ENCODE assay signal across 17 mouse cellular contexts in genomic region chr10:71087359-71087716, GRCm38 (mm10).
"Had no signal": no experiment of that assay in that cellular context is flagged by ENCODE, and none has a peak within 500 bp of the region (broad histone marks: within the 10 kb centered on the region; RNA-seq: fewer than 3 reads in every experiment).

No protein-coding gene starts in this region.

- DNase-seq: lung, adult 18-20 months; lung, embryonic 14.5 days; lung, postnatal 10 days; lung, postnatal 4 days; midbrain, embryonic 14.5 days; right cerebral cortex, postnatal 14 days; thymus, adult 2 months; thymus, postnatal 25 days; thymus, postnatal 4 days had no signal

- ATAC-seq: midbrain, embryonic 16.5 days had no signal

- H3K4me2 ChIP-seq: liver, embryonic 15.5 days; lung, embryonic 14.5 days; midbrain, embryonic 12.5 days; neural tube, embryonic 13.5 days; neural tube, embryonic 15.5 days; stomach, embryonic 15.5 days had no signal

- H3K4me3 ChIP-seq: liver, embryonic 15.5 days; midbrain, embryonic 12.5 days; myocyte; neural tube, embryonic 13.5 days; neural tube, embryonic 15.5 days; stomach, embryonic 15.5 days had no signal

- H3K9me3 ChIP-seq: liver, embryonic 15.5 days; midbrain, embryonic 12.5 days; neural tube, embryonic 13.5 days; neural tube, embryonic 15.5 days; stomach, embryonic 15.5 days had no signal

- H3K27me3 ChIP-seq: liver, embryonic 15.5 days; midbrain, embryonic 12.5 days; neural tube, embryonic 13.5 days; neural tube, embryonic 15.5 days; stomach, embryonic 15.5 days had no signal

- H3K27ac ChIP-seq: liver, embryonic 15.5 days; midbrain, embryonic 12.5 days; neural tube, embryonic 13.5 days; neural tube, embryonic 15.5 days; stomach, embryonic 15.5 days; stomach, postnatal 0 days had no signal

- H3K4me1 ChIP-seq: liver, embryonic 15.5 days; midbrain, embryonic 12.5 days; neural tube, embryonic 13.5 days; neural tube, embryonic 15.5 days; stomach, embryonic 15.5 days had no signal

- H3K36me3 ChIP-seq: liver, embryonic 15.5 days; midbrain, embryonic 12.5 days; neural tube, embryonic 13.5 days; neural tube, embryonic 15.5 days; stomach, embryonic 15.5 days had no signal

- H3K9ac ChIP-seq: liver, embryonic 15.5 days; lung, embryonic 14.5 days; midbrain, embryonic 12.5 days; neural tube, embryonic 13.5 days; neural tube, embryonic 15.5 days; stomach, embryonic 15.5 days had no signal
